Mouse (Mus musculus): ENCODE data around the gene Defb48.

DNA sequence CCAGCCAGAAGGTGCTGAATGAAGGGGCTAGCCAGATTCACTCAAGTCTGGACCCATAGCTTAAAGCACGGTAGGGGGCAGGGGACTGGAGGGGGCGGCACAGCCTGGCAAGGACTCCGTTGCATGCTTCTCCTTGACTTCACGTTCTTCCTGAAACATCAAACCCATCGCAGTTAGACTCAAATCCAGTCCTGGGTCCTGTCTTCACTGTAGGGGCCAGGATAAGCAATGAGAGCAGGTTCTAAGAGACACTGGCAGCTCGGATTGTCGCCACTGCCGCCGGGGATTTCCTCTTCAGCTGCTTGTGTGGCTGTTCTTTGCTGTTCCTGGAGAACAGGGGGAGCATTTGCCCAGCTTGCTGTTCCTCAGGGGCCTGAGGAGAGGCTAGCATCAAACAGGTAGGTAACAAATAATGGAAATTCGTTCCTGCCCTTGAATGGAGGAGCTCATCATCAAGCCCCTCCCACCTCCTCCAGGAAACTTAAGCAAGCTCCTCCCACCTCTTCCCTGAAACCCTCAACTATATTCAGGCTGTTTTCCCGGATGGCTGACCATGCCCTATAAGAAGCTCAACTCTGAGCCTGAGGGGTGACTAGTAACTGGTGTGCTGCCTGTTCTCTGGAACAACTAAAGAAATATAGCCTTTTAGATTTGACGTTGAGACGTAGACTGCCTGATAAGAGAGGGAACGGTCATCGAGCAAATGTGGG is 18.3 kb downstream of the Defb48 start:
- TF ChIP-seq CTCF (IDR thresholded peaks at IDR 0.05; ENCODE audit: low read depth, low read length): no peak
- TF ChIP-seq POLR2A (IDR thresholded peaks at IDR 0.05; ENCODE audit: insufficient read depth, low read length): no peak
- no peak for TF ChIP-seq EP300 (IDR thresholded peaks at IDR 0.05; ENCODE audit: insufficient read depth, low read depth, low read length)
